Mouse (Mus musculus) testis, postnatal 10 days (tissue): ENCODE data around the gene Zcchc14.
"Not testable (repeated sequence)": the region's sequence is repeated elsewhere in the genome, so short reads cannot be mapped to it uniquely, and the experiment has no call there.

Experiments used
- DNase-seq: peaks from one replicate; pipeline ENCODE4 v3.0.0; 2021; ENCODE audit warnings: low spot score

The Zcchc14 gene

DNA sequence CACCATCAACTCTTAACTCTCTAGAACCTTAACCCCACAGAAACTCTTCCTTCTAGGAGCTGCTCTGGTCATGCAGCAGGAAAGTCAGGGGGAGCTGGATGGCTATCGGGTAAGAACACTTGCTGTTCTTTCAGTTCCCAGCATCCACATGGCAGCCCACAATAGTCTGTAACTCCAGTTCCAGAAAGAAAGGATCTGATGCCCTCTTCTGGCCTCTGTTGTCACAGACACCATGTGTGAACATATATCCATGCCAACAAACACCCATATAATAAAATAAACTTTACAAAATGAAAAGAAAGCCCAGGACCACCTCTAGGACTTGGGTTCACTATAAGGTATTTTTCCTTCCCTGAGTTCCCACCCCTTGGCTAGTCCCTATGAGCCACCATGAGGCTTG lies 30.8 kb downstream of the Zcchc14 start:
- DNase-seq = no peak

DNA sequence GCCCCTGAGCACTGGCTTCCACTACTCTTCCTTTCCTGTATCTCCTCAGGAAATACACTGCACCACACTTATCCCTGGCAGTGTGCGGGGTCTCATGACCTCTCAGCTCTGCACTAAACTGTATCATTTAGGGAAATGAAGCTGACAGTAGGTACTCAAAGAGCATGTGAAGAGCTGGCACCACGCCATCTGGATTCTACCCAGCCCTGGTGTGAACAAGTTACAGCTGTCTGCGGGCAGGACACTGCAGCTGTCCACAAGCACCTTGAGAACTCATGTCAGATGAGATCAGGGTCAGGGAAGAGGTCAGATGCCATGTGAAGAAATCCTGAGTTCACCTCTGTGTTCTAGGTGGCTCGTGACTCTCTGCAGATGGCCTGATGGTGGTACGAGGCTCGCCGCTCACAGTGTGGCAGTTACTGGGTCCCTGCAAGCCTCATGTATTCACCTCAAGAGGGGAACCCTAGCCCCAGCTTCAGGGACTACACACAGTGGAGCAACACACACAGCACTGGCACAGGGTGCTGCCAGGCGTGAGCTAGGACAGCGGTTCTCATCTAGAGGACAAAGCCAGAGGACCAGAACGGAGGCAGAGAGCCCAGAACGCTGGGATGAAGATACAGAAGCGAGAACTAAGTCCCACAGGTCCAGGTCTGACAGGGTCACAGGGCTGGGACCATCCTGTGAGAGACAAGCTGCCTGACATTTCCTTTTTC lies 31.7 kb downstream of the Zcchc14 start:
- peak; percentile 67 for DNase-seq

DNA sequence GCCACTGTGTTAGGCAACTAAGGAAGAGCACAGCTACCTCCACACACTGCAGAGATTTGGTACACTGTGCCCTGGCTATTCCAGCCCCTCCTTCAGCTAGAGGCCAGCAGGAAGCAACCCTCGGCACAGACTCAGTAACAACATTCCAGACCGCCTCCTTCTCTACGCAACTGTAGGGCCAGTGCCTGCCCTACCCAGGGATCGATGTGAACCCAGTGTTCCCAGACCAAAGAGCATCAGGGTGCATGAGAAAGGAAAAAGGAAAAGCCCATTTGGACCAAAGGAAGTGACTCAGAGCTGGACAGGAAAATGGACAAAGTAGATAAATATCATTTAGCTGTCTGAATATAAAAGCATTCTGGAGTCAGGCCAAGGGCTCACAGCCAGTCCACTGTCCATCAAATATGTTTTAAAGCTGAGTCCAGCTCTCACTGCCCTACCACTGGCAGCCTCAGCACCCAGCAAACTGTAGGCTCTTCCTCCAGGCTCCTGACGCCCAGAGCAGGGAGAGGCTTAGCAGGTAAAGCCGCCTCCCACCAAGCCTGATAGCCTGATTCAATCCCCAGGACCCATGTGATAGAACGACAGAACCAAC lies 33.2 kb downstream of the Zcchc14 start:
- DNase-seq = no peak

DNA sequence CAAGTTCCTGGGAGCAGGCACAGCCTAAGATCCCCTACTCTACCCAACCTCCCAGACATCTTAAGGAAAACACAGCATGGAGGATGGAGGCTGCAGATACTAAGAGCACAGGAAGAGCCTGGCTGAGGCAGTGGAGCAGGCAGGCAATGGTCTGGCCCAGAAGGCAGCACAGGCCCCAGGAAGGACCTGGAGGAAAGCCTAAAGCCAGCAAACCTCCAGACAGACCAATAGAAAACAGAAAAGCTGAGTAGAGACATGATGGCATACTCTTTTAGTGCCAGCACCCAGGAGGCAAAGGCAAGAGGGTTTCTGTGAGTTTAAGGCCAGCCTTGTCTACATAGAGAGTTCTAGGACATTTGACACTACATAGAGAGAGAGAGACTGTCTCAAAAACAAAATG lies 39.3 kb downstream of the Zcchc14 start:
- DNase-seq = no peak

DNA sequence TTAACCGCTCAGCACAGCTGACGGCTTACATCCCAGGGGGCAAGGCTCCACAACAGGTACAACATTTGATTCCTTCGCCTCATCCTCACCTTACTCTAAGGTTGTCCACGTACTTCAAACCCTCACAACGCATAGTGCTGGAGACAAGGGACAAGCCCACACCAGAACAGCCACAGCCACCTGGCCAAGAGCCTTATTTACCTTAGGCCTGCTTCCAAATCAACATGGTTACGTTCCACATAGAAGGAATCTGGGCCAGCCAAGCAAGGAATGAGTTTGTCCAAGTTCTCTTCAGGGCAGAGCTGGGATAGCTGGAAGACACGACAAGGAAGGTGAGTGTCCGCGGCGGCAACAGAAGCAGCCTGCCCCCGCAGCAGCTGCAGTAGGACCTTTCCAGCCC lies 42.8 kb downstream of the Zcchc14 start:
- no peak for DNase-seq

DNA sequence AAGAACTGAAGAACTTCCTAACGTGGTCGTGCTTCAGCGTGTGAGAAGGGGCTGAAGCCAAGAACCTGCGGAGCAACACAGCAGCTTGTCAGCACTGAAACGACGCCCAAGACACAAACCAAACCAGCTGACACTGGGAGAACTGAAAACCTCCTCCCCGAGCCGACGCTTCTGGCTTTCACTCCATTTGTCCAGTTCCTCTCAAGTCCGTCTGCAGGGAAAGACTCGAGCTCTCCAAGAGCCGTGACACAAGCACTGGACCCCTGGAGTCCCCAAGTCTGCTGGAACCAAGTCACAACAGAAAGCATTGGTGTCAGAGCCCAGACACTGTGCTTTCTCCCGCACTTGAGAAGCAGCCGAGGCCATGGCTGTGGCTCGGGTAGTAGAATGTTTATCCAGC lies 43.5 kb downstream of the Zcchc14 start:
- no peak for DNase-seq

DNA sequence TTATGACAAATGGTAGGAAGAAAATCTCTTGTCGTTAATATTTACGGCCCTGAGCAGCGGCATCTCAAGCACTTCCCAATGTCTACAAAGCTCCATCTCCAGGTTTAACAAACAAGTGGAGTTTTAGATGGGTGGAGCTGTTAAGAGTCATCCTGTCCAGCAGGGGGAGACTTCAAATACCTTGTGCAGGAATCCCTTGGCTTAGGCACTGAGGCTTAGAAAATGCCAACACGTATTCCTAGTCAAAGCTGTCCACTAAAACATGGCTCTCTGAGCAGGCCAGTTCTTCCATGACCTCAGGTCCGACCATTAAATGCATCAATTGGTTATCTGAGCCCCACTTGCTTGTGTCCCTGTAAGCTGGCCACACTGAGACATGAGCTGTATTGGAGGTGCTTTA lies 45.0 kb downstream of the Zcchc14 start:
- DNase-seq = no peak

DNA sequence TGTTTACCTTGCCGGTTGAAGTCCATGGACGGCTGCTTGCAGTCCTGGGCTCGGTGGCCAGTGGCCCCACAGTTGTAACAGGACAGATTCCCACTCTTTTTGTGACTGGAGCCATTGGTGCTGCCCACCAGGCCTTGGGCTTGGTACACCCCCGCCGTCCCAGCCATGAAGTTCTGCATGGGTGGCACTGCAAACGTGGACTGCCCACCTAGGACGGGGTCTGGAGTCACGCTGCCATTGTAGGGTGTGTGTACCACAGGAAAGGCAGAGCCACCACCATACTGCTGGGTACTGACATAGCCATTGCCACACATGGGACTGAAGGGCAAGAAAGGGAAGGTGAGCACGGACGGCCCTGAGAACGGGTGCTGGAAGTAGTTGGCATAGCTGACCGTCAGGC lies 48.9 kb downstream of the Zcchc14 start:
- no peak for DNase-seq

DNA sequence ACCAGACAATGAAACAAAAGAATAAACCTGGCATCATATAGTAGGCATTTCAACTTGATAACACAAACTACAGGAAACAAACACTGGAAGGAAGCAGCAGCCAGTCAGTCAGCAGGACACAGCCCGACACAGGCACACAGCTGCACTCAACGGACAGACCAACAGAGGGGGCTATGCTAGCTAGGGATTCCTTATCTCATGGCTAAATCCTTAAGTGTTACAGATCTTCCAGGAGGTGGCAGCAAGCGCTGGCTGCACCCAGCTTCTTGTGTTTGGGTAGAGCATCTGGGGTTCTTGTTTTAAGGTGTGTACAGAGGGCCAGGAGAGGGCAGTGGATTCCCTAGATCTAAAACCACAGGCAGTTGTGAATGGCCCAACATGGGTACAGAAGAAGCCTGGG lies 49.8 kb downstream of the Zcchc14 start:
- peak; percentile 70 for DNase-seq

DNA sequence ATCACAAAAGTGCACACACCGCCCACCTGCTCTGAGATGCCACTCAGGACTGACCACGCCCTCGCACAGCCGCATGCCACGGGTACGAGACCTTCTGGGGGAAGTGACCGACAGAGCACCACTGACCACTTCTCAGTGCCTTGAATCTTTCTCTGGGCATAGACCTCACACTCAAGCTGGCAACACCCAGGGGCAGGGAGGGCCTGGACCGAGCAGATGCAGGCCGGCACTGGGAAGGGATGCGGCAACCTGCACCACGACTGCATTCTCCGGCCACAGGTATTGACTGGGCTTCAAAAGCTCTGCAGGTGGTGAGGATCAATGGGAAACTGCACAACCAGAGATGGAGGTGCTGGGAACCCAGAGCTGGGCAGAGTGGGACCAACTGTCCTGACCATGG lies 50.3 kb downstream of the Zcchc14 start:
- no peak for DNase-seq

DNA sequence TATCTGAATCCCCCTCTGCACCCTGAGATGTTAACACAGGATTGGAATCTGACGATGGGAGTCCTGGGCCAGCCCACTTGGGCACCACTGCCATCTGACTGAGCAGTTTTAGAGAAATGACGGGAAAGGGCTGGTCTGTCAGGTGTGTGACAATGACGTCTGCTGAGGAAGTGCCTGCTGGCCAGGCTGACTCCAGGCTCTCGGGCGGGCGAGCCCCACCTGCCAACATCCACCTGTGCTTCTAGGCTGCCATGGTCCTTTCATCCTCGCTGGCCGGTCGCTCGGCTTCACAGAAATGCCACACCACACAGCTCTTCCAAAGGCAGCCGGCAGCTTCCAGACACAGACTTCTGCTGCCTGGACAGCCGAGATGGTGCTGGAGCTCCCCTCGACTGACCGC lies 52.9 kb downstream of the Zcchc14 start:
- no peak for DNase-seq

DNA sequence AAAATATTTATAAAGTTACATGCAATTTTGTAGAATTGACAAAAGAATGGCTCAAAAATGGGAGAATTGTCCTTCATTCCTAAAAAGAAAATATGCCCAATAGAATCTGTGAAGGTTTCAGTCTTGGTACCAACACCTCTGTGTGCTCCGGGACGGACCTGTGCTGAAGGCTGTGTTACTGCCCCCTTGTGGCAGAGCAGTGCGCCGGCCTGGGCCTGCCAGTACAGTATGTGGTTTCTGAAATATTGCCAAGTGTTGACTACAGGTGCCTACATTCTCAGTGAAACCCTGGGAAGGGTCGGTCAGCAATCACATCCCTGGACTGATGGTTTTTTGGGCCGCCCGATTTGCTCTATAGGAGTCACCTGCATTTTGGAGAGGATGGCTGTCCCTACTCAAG lies 53.8 kb downstream of the Zcchc14 start:
- DNase-seq = peak; percentile 88

DNA sequence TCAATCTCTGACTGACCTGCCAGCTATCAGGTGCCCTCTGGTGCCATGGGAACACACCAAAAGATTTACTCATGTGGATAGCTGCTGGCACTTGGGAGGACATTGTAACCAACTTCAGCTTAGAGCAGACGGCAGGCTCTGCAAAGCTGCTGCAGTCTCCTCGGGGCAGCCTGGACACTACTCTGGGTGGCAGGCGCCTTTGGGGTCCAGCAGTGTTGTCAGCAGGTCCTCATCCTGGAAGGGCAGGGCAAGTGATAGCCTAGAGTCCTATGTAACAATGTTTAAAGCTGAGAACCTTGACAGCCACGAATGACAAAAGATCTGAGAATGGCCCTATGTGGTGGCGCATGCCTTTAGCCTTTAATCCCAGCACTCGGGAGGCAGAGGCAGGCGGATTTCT lies 54.5 kb downstream of the Zcchc14 start:
- no peak for DNase-seq

DNA sequence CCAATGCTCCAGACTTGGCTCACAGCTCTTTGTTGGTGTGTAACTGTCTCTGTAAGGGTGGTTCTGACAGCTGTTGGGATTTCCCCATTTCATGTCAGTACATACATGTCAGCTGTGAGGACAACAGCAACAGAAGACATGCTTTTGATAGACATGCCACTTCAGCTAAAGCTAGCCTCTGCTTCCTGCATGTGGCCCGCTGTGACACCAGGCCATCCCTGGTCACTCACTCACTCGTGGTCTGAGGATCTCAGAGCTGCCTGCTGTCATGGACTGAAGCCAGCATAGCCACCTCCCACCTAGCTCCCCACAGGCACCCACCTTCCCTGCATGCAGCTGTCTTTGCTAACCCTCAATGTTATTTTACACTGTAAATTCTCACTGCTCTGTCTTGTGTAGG lies 55.2 kb downstream of the Zcchc14 start:
- DNase-seq = not testable (repeated sequence)

DNA sequence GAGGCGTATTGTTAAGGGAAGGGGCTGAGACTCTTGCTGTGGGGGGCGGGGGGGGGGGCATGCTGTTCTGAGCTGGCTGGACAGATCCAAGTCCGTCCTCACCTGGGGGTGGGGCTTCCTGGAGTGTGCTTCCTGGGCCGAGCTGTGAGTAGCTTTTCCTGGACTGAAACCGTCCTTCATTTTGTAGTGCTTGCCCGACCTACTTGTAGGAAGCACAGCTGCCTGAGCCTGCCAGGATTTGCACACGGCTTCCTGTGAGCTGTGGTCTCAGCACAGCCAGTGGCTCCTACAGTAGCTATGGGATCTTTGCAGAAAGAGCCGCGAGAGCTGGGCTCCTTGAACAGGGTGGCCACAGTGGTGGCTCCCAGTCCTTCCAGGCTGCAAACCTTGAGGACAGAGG lies 58.7 kb downstream of the Zcchc14 start:
- no peak for DNase-seq

DNA sequence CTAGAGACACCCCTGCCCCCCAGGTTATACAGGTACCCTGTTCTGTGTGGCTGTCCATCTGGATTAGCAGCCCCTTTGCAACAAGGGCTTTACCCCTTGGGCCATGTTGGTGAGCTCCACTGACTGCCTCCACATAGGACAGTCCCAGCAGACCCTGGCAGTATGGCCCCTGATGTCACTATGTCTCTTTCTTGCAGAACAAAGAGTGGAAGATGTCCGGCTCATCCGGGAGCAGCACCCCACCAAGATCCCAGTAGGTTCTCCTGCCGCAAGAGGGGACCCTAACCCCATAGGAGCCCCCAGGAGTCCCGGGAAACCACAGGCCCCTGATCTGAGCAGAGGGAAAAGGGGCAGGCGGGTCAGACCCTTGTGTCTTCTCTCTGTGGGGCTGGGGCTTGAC lies 59.4 kb downstream of the Zcchc14 start:
- DNase-seq = no peak

DNA sequence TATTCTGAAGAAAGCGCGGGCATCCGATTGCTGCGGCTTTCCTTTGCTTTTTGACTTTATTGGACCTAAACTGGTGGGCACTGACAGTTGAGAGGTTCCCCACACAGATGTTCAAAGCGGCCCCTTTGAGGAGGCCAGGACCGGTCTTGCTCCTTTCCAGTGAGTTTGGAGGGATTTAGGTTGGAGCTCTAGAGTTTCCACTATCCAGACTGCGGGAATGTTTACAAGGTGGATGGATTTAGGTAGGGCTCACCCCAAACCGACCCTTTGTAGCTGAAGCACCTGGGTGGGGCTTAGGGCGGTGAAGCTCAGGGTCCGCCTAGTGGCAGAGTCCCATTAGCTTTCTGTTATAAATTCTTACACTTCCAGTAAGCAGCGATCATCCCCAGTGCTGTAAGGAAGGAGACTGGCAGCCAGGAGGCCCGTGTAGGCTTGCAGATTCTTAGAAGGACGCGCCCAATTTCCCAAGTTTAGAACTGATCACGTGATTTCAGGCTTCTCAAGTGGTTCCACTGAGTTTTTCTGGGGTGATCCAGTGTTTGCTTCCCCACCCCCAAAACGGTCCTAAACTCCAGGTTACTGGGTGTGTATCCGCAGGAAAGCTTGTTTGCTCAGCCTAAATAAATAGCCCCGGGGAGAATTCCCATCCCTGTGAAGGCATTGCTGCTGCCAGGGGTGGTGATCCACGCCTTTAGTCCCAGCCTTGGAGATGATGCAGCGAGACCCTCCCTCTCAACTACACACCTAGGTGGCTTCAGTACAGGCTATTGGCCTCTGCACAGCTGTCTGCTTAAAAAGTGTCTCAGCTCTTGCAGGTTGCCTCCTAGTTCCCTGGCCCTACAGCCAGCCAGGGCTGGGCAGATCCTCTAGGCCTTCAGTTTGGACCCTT lies 61.3 kb downstream of the Zcchc14 start:
- no peak for DNase-seq

DNA sequence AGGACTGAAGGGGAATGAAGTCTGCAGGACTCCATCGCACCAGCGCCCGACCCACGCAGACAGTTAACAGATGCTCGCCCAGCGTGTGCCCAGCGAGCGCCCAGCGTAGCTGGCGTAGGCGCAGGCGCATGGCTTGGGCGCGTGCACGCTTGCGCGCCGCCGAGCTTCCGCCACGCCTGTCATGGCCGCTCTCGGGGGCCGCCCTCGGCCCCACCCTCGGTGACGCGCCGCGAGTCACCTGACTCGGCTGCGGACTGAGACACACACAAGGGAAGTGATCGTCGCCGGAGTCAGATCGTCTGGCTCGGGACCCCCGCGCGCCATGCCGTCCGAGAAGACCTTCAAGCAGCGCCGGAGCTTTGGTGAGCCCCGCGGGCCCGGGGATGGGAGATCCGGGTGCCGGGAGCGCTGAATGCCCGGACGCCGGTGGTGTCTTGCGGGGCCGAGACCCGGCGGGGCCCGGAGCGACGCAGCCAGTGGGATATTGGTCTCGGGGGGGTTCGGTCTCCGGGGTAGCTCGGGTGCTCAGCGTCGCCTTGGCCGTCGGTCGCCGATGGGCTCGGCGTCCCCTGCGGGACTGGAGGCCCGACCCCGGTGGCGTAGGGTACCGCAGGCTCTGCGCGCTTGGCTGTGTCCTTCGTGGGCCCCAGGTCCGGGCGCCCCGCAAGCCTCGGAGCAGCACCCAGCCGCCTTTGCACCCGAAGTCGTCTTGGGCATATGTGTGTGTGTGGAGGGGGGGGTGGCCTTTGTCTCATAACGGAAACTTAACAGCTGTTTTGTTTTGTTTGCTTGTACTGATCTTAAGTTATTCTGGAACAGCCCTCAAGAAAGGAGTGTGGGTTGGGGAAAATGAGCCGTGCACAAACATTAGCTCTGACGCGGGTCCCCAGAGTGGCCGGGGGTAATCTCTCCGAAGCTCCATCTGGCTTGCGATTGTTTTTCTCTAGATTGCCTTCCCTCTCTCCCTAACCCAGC lies 62.2 kb downstream of the Zcchc14 start, which contains the start of gene Map1lc3b:
TSS of gene Map1lc3b (plus strand) at position 159 of the 975 bp plus-strand sequence.
- DNase-seq = peak; percentile 97

DNA sequence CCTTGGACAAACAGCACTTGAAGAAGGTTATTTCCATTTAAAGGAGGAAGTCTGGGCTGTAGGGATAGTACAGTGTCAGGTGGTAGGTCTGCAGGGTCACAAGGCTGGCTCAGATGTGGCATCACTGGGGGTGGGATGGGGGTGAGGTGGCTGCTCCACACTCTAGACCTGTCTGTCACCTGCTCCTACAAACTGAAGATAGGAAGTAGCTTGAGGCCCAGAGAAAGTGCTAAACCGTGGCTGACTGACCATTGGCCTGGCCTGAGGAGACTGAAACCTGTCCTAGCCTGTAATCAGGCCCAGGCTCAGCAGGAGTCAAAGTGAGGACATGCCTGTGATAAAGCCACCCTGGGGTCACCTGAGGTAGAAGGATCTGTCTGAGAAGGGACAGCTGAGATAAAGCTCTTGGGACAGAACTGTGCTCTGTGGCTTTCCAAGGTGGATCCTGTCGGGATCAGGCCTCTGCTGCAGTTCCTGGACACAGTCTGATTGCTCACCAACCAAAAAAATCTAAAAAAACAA lies 63.4 kb downstream of the Zcchc14 start:
- DNase-seq = no peak

DNA sequence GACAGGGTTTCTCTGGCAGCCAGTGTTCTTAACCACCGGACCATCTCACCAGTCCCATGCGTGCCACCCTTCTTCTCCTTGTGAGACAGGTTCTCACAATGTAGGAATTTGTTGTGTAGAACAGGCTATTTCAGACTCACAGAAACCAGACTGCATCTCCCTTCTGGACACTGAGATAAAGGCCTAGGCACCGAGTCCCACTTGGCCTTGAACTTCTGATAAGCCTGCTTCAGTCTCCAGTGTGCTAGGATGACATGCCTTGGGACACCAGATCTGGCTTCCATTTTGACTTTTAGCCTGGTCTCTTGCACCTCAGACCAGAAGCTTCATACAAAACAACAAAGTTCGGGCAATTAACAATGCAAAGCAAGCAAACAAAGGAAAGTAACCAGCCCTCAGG lies 64.0 kb downstream of the Zcchc14 start:
- no peak for DNase-seq

DNA sequence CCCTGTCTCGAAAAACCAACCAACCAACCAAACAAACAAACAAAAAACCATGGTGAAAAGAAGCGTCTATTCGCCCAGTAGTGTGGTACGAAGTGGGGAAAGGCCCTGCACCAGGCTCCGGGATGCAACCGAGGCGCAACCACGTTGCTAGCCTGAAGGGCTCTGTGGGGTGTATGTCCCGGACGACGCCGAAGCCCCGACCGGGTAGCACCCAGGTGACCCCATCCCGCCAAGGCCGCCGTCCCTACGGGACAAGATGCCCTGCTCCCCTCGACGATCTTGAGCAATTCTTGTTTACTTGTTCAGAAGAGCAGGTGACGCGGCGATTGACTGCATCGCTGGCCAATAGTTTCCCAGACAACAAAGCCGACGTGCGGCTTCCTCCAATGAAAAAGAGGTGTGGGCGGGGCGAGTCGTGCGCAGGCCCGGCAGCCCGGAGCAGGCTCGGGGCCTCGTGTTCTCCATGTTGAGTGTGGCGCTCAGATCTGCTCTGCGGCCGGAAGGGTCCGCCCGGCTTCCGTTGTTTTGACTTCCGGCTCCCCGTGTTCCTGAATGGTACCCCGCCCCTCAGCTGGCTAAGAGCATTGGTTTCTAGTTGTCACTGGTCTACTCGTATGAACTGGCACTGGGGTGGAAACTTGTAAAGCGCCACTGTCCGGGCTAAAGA lies 67.4 kb downstream of the Zcchc14 start:
- peak; percentile 100 for DNase-seq
